Mouse (Mus musculus) olfactory bulb, adult 2 months (tissue): ENCODE measurements around the gene Ankfn1.

Source experiments
- CTCF ChIP-seq: fragments of 200-500 bp; IDR thresholded peaks from 2 replicates; pipeline ENCODE4 v1.5.1; 2012; ENCODE audit warnings: low read depth, mild to moderate bottlenecking, low read length, moderate library complexity; ENCODE audit not compliant: insufficient read depth
- POLR2A ChIP-seq: fragments of 200-500 bp; IDR thresholded peaks from 2 replicates; pipeline ENCODE4 v1.6.1; 2012; ENCODE audit warnings: mild to moderate bottlenecking, low read depth, low read length, moderate library complexity; ENCODE audit not compliant: insufficient read depth

- no peak for TF ChIP-seq CTCF
- no peak for TF ChIP-seq POLR2A
These were observed 321.7 kb downstream of the Ankfn1 start for GRCm38 (mm10) chr11:89455647-89456231.
